8 mouse cellular contexts compared by ENCODE assay signal in the genomic region with DNA sequence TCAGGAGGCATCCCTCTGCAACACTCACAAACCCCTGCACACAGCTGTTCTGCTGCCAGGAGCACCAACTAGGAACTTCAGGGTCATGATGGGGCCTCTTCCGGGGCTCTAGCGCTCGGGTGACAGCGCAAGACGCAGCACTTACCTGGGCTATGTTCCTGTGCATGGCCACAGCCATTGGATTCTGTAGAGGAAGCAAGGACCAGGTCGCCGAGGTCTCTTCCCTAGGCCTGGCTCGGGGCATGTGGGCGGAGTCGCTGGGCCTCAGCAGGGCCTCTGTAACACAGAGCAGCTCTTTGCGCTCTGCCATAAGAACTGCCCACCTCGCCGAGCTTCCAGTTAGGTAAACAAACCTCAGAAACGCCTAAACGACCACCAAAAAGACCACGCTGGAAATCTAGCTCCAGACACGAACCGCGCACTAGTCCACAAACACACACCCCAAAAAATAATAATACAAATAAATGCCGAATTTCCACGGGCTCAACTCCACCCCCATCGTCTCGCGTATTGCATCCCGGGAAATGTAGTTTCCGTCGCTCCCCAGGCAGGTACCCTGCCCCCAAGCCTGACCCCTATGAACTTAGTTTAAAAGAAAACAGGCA. TPM values are rescaled to one million over a fixed set of nuclear protein-coding genes. Genes with fewer than 3 reads are reported as not detected.
A peak's percentile ranks its signal among the peaks of the same experiment; 100 is the strongest.
DNase-seq lines count a peak whose midpoint lies in the region; ATAC-seq lines count a peak whose summit lies in the region.

A gene (minus strand): TSS at position 507 of the 605 bp plus-strand sequence.

- peak; percentile 18 for DNase-seq in T-cell, adult 2 months (ENCODE audit: low spot score)
- DNase-seq in cerebellum, postnatal 14 days = peak; percentile 72 to 74
- DNase-seq in frontal cortex, postnatal 36 days (ENCODE audit: low spot score in 2 of 2) = peak; percentile 64 to 71
- peak; percentile 63 for DNase-seq in hindbrain, embryonic 14.5 days (ENCODE audit: low spot score)
- DNase-seq in layer of hippocampus, postnatal 25 days (ENCODE audit: extremely low spot score in 1 of 2, low spot score in 1 of 2) = peak; percentile 48 to 60
- peak; percentile 53 for DNase-seq in lung, postnatal 14 days
- peak; percentile 71 for DNase-seq in retina, embryonic 14.5 days (ENCODE audit: low spot score)
- DNase-seq in thymus, postnatal 4 days = peak; percentile 73

- H3K4me2 ChIP-seq in hindbrain, embryonic 14.5 days (replicated peaks) = peak within 1 kb of the TSS; percentile 63

- no peaks in the 10 kb centered on the region for H3K9me3 ChIP-seq in hindbrain, embryonic 14.5 days (ENCODE audit: control insufficient read depth, low read length)

- peak within 1 kb of the TSS; percentile 92 for H3K9ac ChIP-seq in hindbrain, embryonic 14.5 days

- peak within 1 kb of the TSS; percentile 66 for H3K4me3 ChIP-seq in hindbrain, embryonic 14.5 days (replicated peaks; ENCODE audit: low read length)

- H3K27ac ChIP-seq in hindbrain, embryonic 14.5 days = peak within 1 kb of the TSS; percentile 72

- peak; percentile 93 for ATAC-seq in hindbrain, embryonic 14.5 days (ENCODE audit: low FRiP score)

- H3K36me3 ChIP-seq in hindbrain, embryonic 14.5 days (replicated peaks; ENCODE audit: control insufficient read depth, insufficient read depth) = peaks cover 18% of the 10 kb centered on the region

- peaks cover 13% of the 10 kb centered on the region for H3K4me1 ChIP-seq in hindbrain, embryonic 14.5 days (replicated peaks; ENCODE audit: control insufficient read depth, insufficient read depth, low read length)

- WGBS in hindbrain, embryonic 14.5 days = 2% methylated on average over 27 of the region's 27 CpGs

- no peaks in the 10 kb centered on the region for H3K27me3 ChIP-seq in hindbrain, embryonic 14.5 days (ENCODE audit: control insufficient read depth, insufficient read depth, low read length)

RNA-seq across cellular contexts. Expression of the gene that starts here (rescaled TPM):
- 11.6 and 11.7 TPM in 2 replicates for polyA plus RNA-seq in hindbrain, embryonic 14.5 days (2014; fragmentation: Nextera tagmentation; extraction: Ambion mirVana)
- total RNA-seq in layer of hippocampus, postnatal 25 days (2021) = 10 to 100 TPM in 1 of 2 experiments, 1 to 10 TPM in 1; 8.1 to 11.3 TPM

Comparison
In these comparisons a context has a peak if more than half of its experiments do, and no peak if none do; other contexts are left out.
1. Peak in every context shown above with its lines: DNase-seq, ATAC-seq, H3K4me3 ChIP-seq and H3K27ac ChIP-seq.
2. DNase-seq: peak in every context shown above with its lines; median percentile 73 in cerebellum, postnatal 14 days; 73 in thymus, postnatal 4 days; 71 in retina, embryonic 14.5 days; 68 in frontal cortex, postnatal 36 days; 63 in hindbrain, embryonic 14.5 days; 54 in layer of hippocampus, postnatal 25 days; 53 in lung, postnatal 14 days; 18 in T-cell, adult 2 months.